Mouse (Mus musculus): ENCODE measurements around the gene Cdk5. TPM values are rescaled to one million over a fixed set of nuclear protein-coding genes. Genes with fewer than 3 reads are reported as not detected.

Cdk5 gene
- total RNA-seq, 2 experiments from 2014 or later, result 122 to 132 TPM

GRCm38 (mm10) chr5:24433993-24434392 is 10.7 kb upstream of the Cdk5 start:
- DNase-seq, result no peak
- intact Hi-C loops (cut with DNase I), result no loop called here

- DNase-seq, result no peak
- intact Hi-C loops (cut with DNase I), result no loop called here
These were observed 5.3 kb upstream of the Cdk5 start for GRCm38 (mm10) chr5:24428596-24428995.

- intact Hi-C loops (cut with DNase I), result no loop called here
- peak; percentile 48 for DNase-seq
These were observed 4.7 kb upstream of the Cdk5 start for GRCm38 (mm10) chr5:24427981-24428402.

GRCm38 (mm10) chr5:24427285-24427633 is 3.9 kb upstream of the Cdk5 start:
- no peak for DNase-seq
- intact Hi-C loops (cut with DNase I), result no loop called here

- intact Hi-C loops (cut with DNase I), result no loop called here
These were observed 3.4 kb upstream of the Cdk5 start for GRCm38 (mm10) chr5:24426556-24427284.

GRCm38 (mm10) chr5:24426037-24426432 is 2.7 kb upstream of the Cdk5 start:
- DNase-seq, result no peak
- intact Hi-C loops (cut with DNase I), result no loop called here

More at GRCm38 (mm10) chr5:24426556-24427284, 3.4 kb upstream of the Cdk5 start:
- DNase-seq, result no peak

GRCm38 (mm10) chr5:24425421-24426036 is 2.2 kb upstream of the Cdk5 start:
- DNase-seq, result peak; percentile 41
- intact Hi-C loops (cut with DNase I), result no loop called here

GRCm38 (mm10) chr5:24424861-24425411 is 1.6 kb upstream of the Cdk5 start:
- DNase-seq, result peak; percentile 76
- intact Hi-C loops (cut with DNase I), result no loop called here

- DNase-seq, result no peak
- intact Hi-C loops (cut with DNase I), result no loop called here
These were observed 863 bp upstream of the Cdk5 start for GRCm38 (mm10) chr5:24424004-24424781.

- intact Hi-C loops (cut with DNase I), result no loop called here
- no peak for DNase-seq
These were observed 2.9 kb downstream of the Cdk5 start for GRCm38 (mm10) chr5:24420381-24420780.

GRCm38 (mm10) chr5:24417587-24417986 is 5.7 kb downstream of the Cdk5 start:
- DNase-seq, result no peak
- intact Hi-C loops (cut with DNase I), result no loop called here

- peak; percentile 71 for DNase-seq
- intact Hi-C loops (cut with DNase I), result no loop called here
These were observed 7.1 kb downstream of the Cdk5 start for GRCm38 (mm10) chr5:24416222-24416736.

- intact Hi-C loops (cut with DNase I), result no loop called here
- no peak for DNase-seq
These were observed 9.4 kb downstream of the Cdk5 start for GRCm38 (mm10) chr5:24413938-24414337.

- DNase-seq, result no peak
- intact Hi-C loops (cut with DNase I), result no loop called here
These were observed 10.2 kb downstream of the Cdk5 start, which contains the start of gene Asic3 for GRCm38 (mm10) chr5:24413042-24413693. Gene Asic3 (plus strand): TSS chr5:24413392.

GRCm38 (mm10) chr5:24412063-24412462 is 11.3 kb downstream of the Cdk5 start:
- no peak for DNase-seq
- intact Hi-C loops (cut with DNase I), result no loop called here

- intact Hi-C loops (cut with DNase I), result no loop called here
- DNase-seq, result no peak
These were observed 13.9 kb downstream of the Cdk5 start for GRCm38 (mm10) chr5:24409466-24409865.

GRCm38 (mm10) chr5:24408651-24409050 is 14.7 kb downstream of the Cdk5 start:
- DNase-seq, result no peak
- intact Hi-C loops (cut with DNase I), result no loop called here

GRCm38 (mm10) chr5:24405389-24405876 is 17.9 kb downstream of the Cdk5 start:
- intact Hi-C loops (cut with DNase I), result no loop called here

GRCm38 (mm10) chr5:24404594-24405360 is 18.6 kb downstream of the Cdk5 start:
- intact Hi-C loops (cut with DNase I), result no loop called here
- DNase-seq, result no peak

More at GRCm38 (mm10) chr5:24405389-24405876, 17.9 kb downstream of the Cdk5 start:
- DNase-seq, result no peak

GRCm38 (mm10) chr5:24401969-24402368 is 21.4 kb downstream of the Cdk5 start:
- DNase-seq, result peak; percentile 90
- intact Hi-C loops (cut with DNase I), result no loop called here
